Mouse (Mus musculus): ENCODE data around the gene Cbx7. TPM values are rescaled to one million over a fixed set of nuclear protein-coding genes. Genes with fewer than 3 reads are reported as not detected.

Cbx7 gene
- polyA plus RNA-seq, 1 experiment: 82.9 TPM

GRCm38 (mm10) chr15:80003581-80003980 lies 32.7 kb upstream of the Cbx7 start:
- Histone ChIP-seq H3K27me3 (ENCODE audit: control insufficient read depth, insufficient read depth, low read length) (peaks cover 1% of the 10 kb centered on the region), H3K4me1 (ENCODE audit: control insufficient read depth, insufficient read depth, insufficient read length) (peaks cover 3% of the 10 kb centered on the region; the same call in 1 of the 2 replicates), H3K4me3 (ENCODE audit: extremely low read depth, insufficient read depth, insufficient read length) (no peak overlapping the region), H3K36me3 (ENCODE audit: control insufficient read depth, insufficient read depth, low read length) (no peaks in the 10 kb centered on the region), H3K27ac (ENCODE audit: insufficient read depth, low read length) (no peak overlapping the region)
- TF ChIP-seq CTCF (IDR thresholded peaks at IDR 0.05; ENCODE audit: extremely low read depth, insufficient read depth, insufficient read length, insufficient replicate concordance) (no peak), POLR2A (IDR thresholded peaks at IDR 0.05; ENCODE audit: low read depth, low read length) (no peak)
- 58% methylated on average over 2 of the region's 2 CpGs for WGBS
- DNase-seq (ENCODE audit: low read depth in 1 of 2, low spot score in 2 of 2): no peak

GRCm38 (mm10) chr15:80001601-80002000 lies 30.7 kb upstream of the Cbx7 start:
- Histone ChIP-seq H3K4me3 (ENCODE audit: extremely low read depth, insufficient read depth, insufficient read length) (no peak overlapping the region), H3K27me3 (ENCODE audit: control insufficient read depth, insufficient read depth, low read length) (peaks cover 1% of the 10 kb centered on the region), H3K27ac (ENCODE audit: insufficient read depth, low read length) (no peak overlapping the region), H3K36me3 (ENCODE audit: control insufficient read depth, insufficient read depth, low read length) (no peaks in the 10 kb centered on the region), H3K4me1 (ENCODE audit: control insufficient read depth, insufficient read depth, insufficient read length) (peaks cover 3% of the 10 kb centered on the region; the same call in 1 of the 2 replicates)
- DNase-seq (ENCODE audit: low read depth in 1 of 2, low spot score in 2 of 2): no peak
- no peak for TF ChIP-seq CTCF (IDR thresholded peaks at IDR 0.05; ENCODE audit: extremely low read depth, insufficient read depth, insufficient read length, insufficient replicate concordance)
- TF ChIP-seq POLR2A (IDR thresholded peaks at IDR 0.05; ENCODE audit: low read depth, low read length): no peak
- WGBS: 94% methylated on average over 23 of the region's 23 CpGs

GRCm38 (mm10) chr15:80000694-80001093 lies 29.8 kb upstream of the Cbx7 start:
- WGBS: 68% methylated on average over 8 of the region's 8 CpGs
- Histone ChIP-seq H3K4me3 (ENCODE audit: extremely low read depth, insufficient read depth, insufficient read length) (no peak overlapping the region), H3K36me3 (ENCODE audit: control insufficient read depth, insufficient read depth, low read length) (no peaks in the 10 kb centered on the region), H3K4me1 (ENCODE audit: control insufficient read depth, insufficient read depth, insufficient read length) (no peaks in the 10 kb centered on the region; the same call in 1 of the 2 replicates), H3K27me3 (ENCODE audit: control insufficient read depth, insufficient read depth, low read length) (peaks cover 1% of the 10 kb centered on the region; the same call in 1 of the 2 replicates), H3K27ac (ENCODE audit: insufficient read depth, low read length) (no peak overlapping the region)
- TF ChIP-seq POLR2A (IDR thresholded peaks at IDR 0.05; ENCODE audit: low read depth, low read length): no peak
- no peak for DNase-seq (ENCODE audit: low read depth in 1 of 2, low spot score in 2 of 2)

- no peak overlapping the region for H3K4me3 ChIP-seq (ENCODE audit: extremely low read depth, insufficient read depth, insufficient read length)
- H3K36me3 ChIP-seq (ENCODE audit: control insufficient read depth, insufficient read depth, low read length): no peaks in the 10 kb centered on the region
- H3K4me1 ChIP-seq (ENCODE audit: control insufficient read depth, insufficient read depth, insufficient read length): no peaks in the 10 kb centered on the region
- WGBS: 77% methylated on average over 3 of the region's 3 CpGs
- no peak overlapping the region for H3K27ac ChIP-seq (ENCODE audit: insufficient read depth, low read length)
- H3K27me3 ChIP-seq (ENCODE audit: control insufficient read depth, insufficient read depth, low read length): no peaks in the 10 kb centered on the region
- no peak for DNase-seq (ENCODE audit: low read depth in 1 of 2, low spot score in 2 of 2)
- no peak for TF ChIP-seq CTCF (IDR thresholded peaks at IDR 0.05; ENCODE audit: extremely low read depth, insufficient read depth, insufficient read length, insufficient replicate concordance)
- TF ChIP-seq POLR2A (IDR thresholded peaks at IDR 0.05; ENCODE audit: low read depth, low read length): no peak
Observed at GRCm38 (mm10) chr15:79997988-79998387, 27.1 kb upstream of the Cbx7 start.

GRCm38 (mm10) chr15:79996781-79997180 lies 25.9 kb upstream of the Cbx7 start:
- no peak for DNase-seq (ENCODE audit: low read depth in 1 of 2, low spot score in 2 of 2)
- no peak overlapping the region for H3K4me3 ChIP-seq (ENCODE audit: extremely low read depth, insufficient read depth, insufficient read length)
- H3K27me3 ChIP-seq (ENCODE audit: control insufficient read depth, insufficient read depth, low read length): no peaks in the 10 kb centered on the region
- H3K27ac ChIP-seq (ENCODE audit: insufficient read depth, low read length): no peak overlapping the region
- TF ChIP-seq POLR2A (IDR thresholded peaks at IDR 0.05; ENCODE audit: low read depth, low read length) (no peak), CTCF (IDR thresholded peaks at IDR 0.05; ENCODE audit: extremely low read depth, insufficient read depth, insufficient read length, insufficient replicate concordance) (no peak)
- no peaks in the 10 kb centered on the region for H3K4me1 ChIP-seq (ENCODE audit: control insufficient read depth, insufficient read depth, insufficient read length)
- 91% methylated on average over 11 of the region's 11 CpGs for WGBS
- no peaks in the 10 kb centered on the region for H3K36me3 ChIP-seq (ENCODE audit: control insufficient read depth, insufficient read depth, low read length)

- no peak overlapping the region for H3K27ac ChIP-seq (ENCODE audit: insufficient read depth, low read length)
- 65% methylated on average over 7 of the region's 7 CpGs for WGBS
- no peak for TF ChIP-seq POLR2A (IDR thresholded peaks at IDR 0.05; ENCODE audit: low read depth, low read length)
- no peak for TF ChIP-seq CTCF (IDR thresholded peaks at IDR 0.05; ENCODE audit: extremely low read depth, insufficient read depth, insufficient read length, insufficient replicate concordance)
- no peak overlapping the region for H3K4me3 ChIP-seq (ENCODE audit: extremely low read depth, insufficient read depth, insufficient read length)
- H3K4me1 ChIP-seq (ENCODE audit: control insufficient read depth, insufficient read depth, insufficient read length): no peaks in the 10 kb centered on the region
- H3K27me3 ChIP-seq (ENCODE audit: control insufficient read depth, insufficient read depth, low read length): no peaks in the 10 kb centered on the region
- DNase-seq (ENCODE audit: low read depth in 1 of 2, low spot score in 2 of 2): no peak
- no peaks in the 10 kb centered on the region for H3K36me3 ChIP-seq (ENCODE audit: control insufficient read depth, insufficient read depth, low read length)
Observed at GRCm38 (mm10) chr15:79995552-79995951, 24.6 kb upstream of the Cbx7 start.

- Histone ChIP-seq H3K36me3 (ENCODE audit: control insufficient read depth, insufficient read depth, low read length) (no peaks in the 10 kb centered on the region), H3K27ac (ENCODE audit: insufficient read depth, low read length) (no peak overlapping the region), H3K4me3 (ENCODE audit: extremely low read depth, insufficient read depth, insufficient read length) (no peak overlapping the region), H3K27me3 (ENCODE audit: control insufficient read depth, insufficient read depth, low read length) (no peaks in the 10 kb centered on the region), H3K4me1 (ENCODE audit: control insufficient read depth, insufficient read depth, insufficient read length) (no peaks in the 10 kb centered on the region)
- 85% methylated on average over 4 of the region's 4 CpGs for WGBS
- no peak for DNase-seq (ENCODE audit: low read depth in 1 of 2, low spot score in 2 of 2)
- no peak for TF ChIP-seq POLR2A (IDR thresholded peaks at IDR 0.05; ENCODE audit: low read depth, low read length)
- TF ChIP-seq CTCF (IDR thresholded peaks at IDR 0.05; ENCODE audit: extremely low read depth, insufficient read depth, insufficient read length, insufficient replicate concordance): no peak
Observed at GRCm38 (mm10) chr15:79994566-79994965, 23.6 kb upstream of the Cbx7 start.

Measured in spleen, adult 2 months (tissue).